Mouse (Mus musculus) kidney, postnatal 0 days (tissue): ENCODE measurements around the gene Vps33b. TPM values are rescaled to one million over a fixed set of nuclear protein-coding genes. Genes with fewer than 3 reads are reported as not detected.

Experiments used
- ATAC-seq: fragments of 200-750 bp; cut with Nextera tagmentation; replicated peaks from 2 replicates; pipeline ENCODE4 v1.8.0; 2017; ENCODE audit warnings: low read depth, moderate number of reproducible peaks, moderate TSS enrichment, moderate library complexity; ENCODE audit not compliant: low FRiP score
- DNase-seq: peaks from one replicate; pipeline ENCODE4 v3.0.0-alpha.2; 2016; ENCODE audit warnings: low spot score
- H3K27ac ChIP-seq: fragments of 300-500 bp; sonication (generic); 2 replicates; pipeline ENCODE4 v1.5.1; 2014; ENCODE audit warnings: mild to moderate bottlenecking
- H3K27me3 ChIP-seq: fragments of 300-500 bp; sonication (generic); 2 replicates; pipeline ENCODE4 v1.6.1; 2014; ENCODE audit warnings: low read length, mixed read lengths; ENCODE audit not compliant: insufficient read depth
- H3K36me3 ChIP-seq: fragments of 300-500 bp; sonication (generic); 2 replicates; pipeline ENCODE4 v1.6.1; 2014; ENCODE audit warnings: low read length, mixed read lengths; ENCODE audit not compliant: insufficient read depth
- H3K4me1 ChIP-seq: fragments of 300-500 bp; sonication (generic); replicated peaks from 2 replicates; pipeline ENCODE4 v1.6.1; 2014; ENCODE audit warnings: antibody characterized with exemption, low read length, mixed read lengths; ENCODE audit not compliant: insufficient read depth
- H3K4me2 ChIP-seq: fragments of 300-500 bp; sonication (generic); 2 replicates; pipeline ENCODE4 v1.6.1; 2014; ENCODE audit warnings: mild to moderate bottlenecking, low read length, moderate library complexity, mixed read lengths
- H3K4me3 ChIP-seq: fragments of 300-500 bp; sonication (generic); replicated peaks from 2 replicates; pipeline ENCODE4 v1.5.1; 2014; ENCODE audit warnings: low read depth, low read length
- H3K9ac ChIP-seq: fragments of 300-500 bp; sonication (generic); 2 replicates; pipeline ENCODE4 v1.6.1; 2014; ENCODE audit warnings: low read depth, low read length
- H3K9me3 ChIP-seq: fragments of 300-500 bp; sonication (generic); replicated peaks from 2 replicates; pipeline ENCODE4 v1.6.1; 2016; ENCODE audit warnings: low read length, inconsistent platforms, mixed read lengths
- CTCF ChIP-seq: IDR thresholded peaks from 2 replicates; pipeline ENCODE4 v1.5.1; 2016; ENCODE audit warnings: antibody characterized with exemption, low read depth, mild to moderate bottlenecking, moderate library complexity
- WGBS: fragments of 180-500 bp; shearing (Covaris S2); extraction: QIAGEN DNeasy Blood & Tissue Kit; methylation state at CpG from one replicate; pipeline ENCODE4 v1.1.7; 2014; 5-methylcytosine and 5-hydroxymethylcytosine counted together
- polyA plus RNA-seq: library from polyadenylated mRNA; unstranded; fragments of >200 nt; fragmentation: Nextera tagmentation; extraction: Ambion mirVana; gene quantifications from 2 replicates; pipeline ENCODE4 v1.2.1, GENCODE M21; 2015

Gene Vps33b
- polyA plus RNA-seq, 1 experiment from 2014 or later = 4.9 TPM

- TF ChIP-seq CTCF = peak; percentile 28; the same call in 1 of the 2 replicates
- Histone ChIP-seq H3K9ac (no peak overlapping the region), H3K4me3 (no peak overlapping the region), H3K4me2 (no peak overlapping the region), H3K27ac (no peak overlapping the region), H3K4me1 (no peaks in the 10 kb centered on the region), H3K36me3 (peaks cover 30% of the 10 kb centered on the region), H3K27me3 (no peaks in the 10 kb centered on the region), H3K9me3 (no peaks in the 10 kb centered on the region)
- ATAC-seq = no peak
- 87% methylated on average over 2 of the region's 2 CpGs for WGBS
- DNase-seq = no peak
Measured at GRCm38 (mm10) chr7:80301522-80301921, 32.1 kb downstream of the Vps33b start.

DNA sequence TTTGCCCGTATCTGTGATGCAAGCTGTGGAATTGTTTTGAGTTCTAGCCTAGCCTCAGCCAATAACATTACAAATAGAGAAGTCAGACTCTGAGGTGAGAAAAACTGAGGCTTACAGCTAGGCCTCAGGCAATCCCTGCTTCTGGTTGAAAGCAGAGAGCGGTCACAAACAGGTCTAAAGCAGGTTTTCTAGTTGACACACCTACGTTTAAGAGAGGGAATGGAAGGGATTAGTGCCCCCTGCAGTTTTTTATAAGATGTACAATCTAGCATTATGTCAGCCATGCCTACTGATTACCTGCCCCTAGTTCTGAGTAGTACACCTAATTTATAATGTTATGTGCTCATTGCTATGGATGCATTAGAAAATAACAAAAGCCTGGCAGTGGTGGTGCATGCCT, 38.3 kb downstream of the Vps33b start:
- H3K9ac ChIP-seq = no peak overlapping the region
- no peaks in the 10 kb centered on the region for H3K27me3 ChIP-seq
- no peak overlapping the region for H3K4me3 ChIP-seq
- ATAC-seq = no peak
- no peak for DNase-seq
- H3K9me3 ChIP-seq = no peaks in the 10 kb centered on the region
- no peak overlapping the region for H3K4me2 ChIP-seq
- 84% methylated on average over 3 of the region's 3 CpGs for WGBS
- peaks cover 45% of the 10 kb centered on the region for H3K36me3 ChIP-seq
- H3K4me1 ChIP-seq = no peaks in the 10 kb centered on the region
- H3K27ac ChIP-seq = no peak overlapping the region
- peak; percentile 47 for TF ChIP-seq CTCF

DNA sequence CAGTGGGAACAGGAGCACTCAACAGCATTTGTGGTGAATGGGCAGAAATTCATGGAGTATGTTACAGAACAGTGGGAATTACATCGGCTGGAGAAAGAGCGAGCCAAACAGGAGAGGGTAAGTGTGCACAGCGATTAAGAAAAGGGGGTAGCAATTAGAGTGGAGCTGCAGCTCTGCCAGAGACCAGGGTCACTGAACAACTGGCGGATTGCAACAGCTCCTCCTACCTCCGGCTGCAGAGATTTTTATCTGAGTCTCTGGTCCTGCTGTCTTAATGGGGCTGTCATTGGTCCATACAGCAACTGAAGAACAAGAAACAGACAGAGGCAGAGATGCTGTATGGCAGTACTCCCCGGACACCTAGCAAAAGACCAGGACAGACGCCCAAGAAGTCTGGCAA, 41.3 kb downstream of the Vps33b start:
- Histone ChIP-seq H3K36me3 (peaks cover 64% of the 10 kb centered on the region), H3K9me3 (no peaks in the 10 kb centered on the region), H3K9ac (no peak overlapping the region), H3K4me1 (no peaks in the 10 kb centered on the region), H3K27me3 (no peaks in the 10 kb centered on the region), H3K4me2 (no peak overlapping the region), H3K27ac (no peak overlapping the region), H3K4me3 (no peak overlapping the region)
- ATAC-seq (no peak), DNase-seq (no peak)
- 75% methylated on average over 7 of the region's 7 CpGs for WGBS
- no peak for TF ChIP-seq CTCF

- Histone ChIP-seq H3K27me3 (no peaks in the 10 kb centered on the region), H3K9ac (no peak overlapping the region), H3K27ac (no peak overlapping the region), H3K4me3 (no peak overlapping the region), H3K4me1 (no peaks in the 10 kb centered on the region), H3K9me3 (no peaks in the 10 kb centered on the region), H3K4me2 (no peak overlapping the region), H3K36me3 (peaks cover 54% of the 10 kb centered on the region)
- DNase-seq = no peak
- no peak for ATAC-seq
- TF ChIP-seq CTCF = no peak
- 76% methylated on average over 2 of the region's 2 CpGs for WGBS
Measured at GRCm38 (mm10) chr7:80315733-80316132, 46.3 kb downstream of the Vps33b start.

DNA sequence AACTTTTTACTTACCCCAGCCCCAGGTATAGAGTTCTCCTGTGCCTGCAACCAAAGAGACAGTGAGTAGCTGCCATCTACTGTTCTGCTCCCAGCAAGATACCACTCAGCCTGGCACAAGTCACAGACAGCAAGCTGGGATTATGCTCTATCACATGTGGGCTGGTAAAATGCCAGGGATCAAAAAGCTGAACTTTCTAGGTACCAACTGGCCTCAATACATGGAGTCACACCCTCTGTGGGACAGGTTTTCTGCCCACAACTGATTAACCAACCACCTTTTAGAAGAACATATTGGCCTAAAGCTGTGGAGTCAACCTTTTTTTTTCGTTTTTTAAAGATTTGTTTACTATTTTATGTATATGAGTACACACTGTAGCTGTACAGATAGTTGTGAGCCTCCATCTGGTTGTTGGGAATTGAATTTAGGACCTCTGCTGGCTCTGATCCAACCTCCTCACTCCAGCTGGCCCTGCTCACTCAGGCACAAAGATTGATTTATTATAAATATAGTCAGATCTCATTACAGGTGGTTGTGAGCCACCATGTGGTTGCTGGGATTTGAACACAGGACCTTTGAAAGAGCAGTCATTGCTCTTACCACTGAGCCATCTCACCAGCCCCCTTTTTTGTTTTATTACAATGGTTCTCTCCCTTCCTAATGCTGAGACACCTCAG, 48.1 kb downstream of the Vps33b start:
- Histone ChIP-seq H3K27me3 (no peaks in the 10 kb centered on the region), H3K27ac (no peak overlapping the region), H3K9me3 (no peaks in the 10 kb centered on the region), H3K4me1 (no peaks in the 10 kb centered on the region), H3K36me3 (peaks cover 43% of the 10 kb centered on the region), H3K4me2 (no peak overlapping the region), H3K9ac (no peak overlapping the region), H3K4me3 (no peak overlapping the region)
- no peak for ATAC-seq
- DNase-seq = no peak
- TF ChIP-seq CTCF = no peak
- WGBS = 59% methylated on average over 1 of the region's 1 CpGs

DNA sequence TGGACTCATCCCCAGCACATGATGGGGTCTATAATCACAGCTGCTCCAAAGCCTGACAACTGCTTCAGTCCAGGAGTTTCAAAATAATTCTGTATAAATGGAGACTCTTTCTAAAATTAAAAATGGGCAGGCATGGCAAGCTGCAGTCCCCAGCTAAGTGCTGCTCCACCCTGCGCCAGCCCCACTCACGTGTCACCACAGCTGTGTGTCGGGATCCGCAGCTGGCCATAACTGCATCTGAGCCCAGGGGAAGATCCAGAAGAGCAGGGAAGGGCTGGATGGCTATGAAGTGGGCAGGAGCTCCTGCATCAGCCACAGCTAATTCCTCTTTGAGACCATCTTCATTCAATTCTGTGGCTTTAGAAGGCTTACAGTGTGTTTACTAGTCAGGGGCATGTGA, 49.2 kb downstream of the Vps33b start:
- no peak for TF ChIP-seq CTCF
- Histone ChIP-seq H3K27ac (no peak overlapping the region), H3K27me3 (no peaks in the 10 kb centered on the region), H3K9ac (no peak overlapping the region), H3K36me3 (peaks cover 33% of the 10 kb centered on the region), H3K9me3 (no peaks in the 10 kb centered on the region), H3K4me2 (no peak overlapping the region), H3K4me3 (no peak overlapping the region), H3K4me1 (peaks cover 3% of the 10 kb centered on the region; the same call in 1 of the 2 replicates)
- WGBS = 91% methylated on average over 4 of the region's 4 CpGs
- ATAC-seq (no peak), DNase-seq (no peak)
